Mouse (Mus musculus) liver, adult 2 months (tissue): Measurements from ENCODE around the gene Pam16. TPM values are rescaled to one million over a fixed set of nuclear protein-coding genes. Genes with fewer than 3 reads are reported as not detected.

ENCODE experiments used
- DNase-seq: peaks from one replicate; pipeline ENCODE4 v3.0.0-alpha.2; 2011; ENCODE audit warnings: low read depth, low spot score; ENCODE audit errors: extremely low read depth
- H3K27ac ChIP-seq: fragments of 200-500 bp; replicated peaks from 2 replicates; pipeline ENCODE4 v1.5.1; 2012; ENCODE audit warnings: low read depth, mild to moderate bottlenecking, control low read depth, inconsistent platforms, low read length; ENCODE audit not compliant: insufficient read depth
- H3K27me3 ChIP-seq: fragments of 200-500 bp; 2 replicates; pipeline ENCODE4 v1.6.1; 2012; ENCODE audit warnings: mild to moderate bottlenecking, moderate library complexity, low read length, inconsistent platforms; ENCODE audit not compliant: control insufficient read depth, insufficient read depth
- H3K36me3 ChIP-seq: fragments of 200-500 bp; 2 replicates; pipeline ENCODE4 v1.6.1; 2012; ENCODE audit warnings: low read length, inconsistent platforms; ENCODE audit not compliant: control insufficient read depth, insufficient read depth
- H3K4me1 ChIP-seq: fragments of 200-500 bp; 2 replicates; pipeline ENCODE4 v1.6.1; 2011; ENCODE audit warnings: low read length; ENCODE audit not compliant: control insufficient read depth, insufficient read depth
- H3K4me3 ChIP-seq: fragments of 200-500 bp; 2 replicates; pipeline ENCODE4 v1.5.1; 2011; ENCODE audit warnings: low read depth, mild to moderate bottlenecking, control low read depth, low read length, moderate library complexity; ENCODE audit not compliant: insufficient read depth
- H3K79me2 ChIP-seq: fragments of 200-500 bp; 2 replicates; pipeline ENCODE4 v1.6.1; 2012; ENCODE audit warnings: inconsistent platforms, mild to moderate bottlenecking, low read length, moderate library complexity; ENCODE audit not compliant: control insufficient read depth, insufficient read depth
- H3K9ac ChIP-seq: fragments of 200-500 bp; 2 replicates; pipeline ENCODE4 v1.6.1; 2012; ENCODE audit warnings: low read depth, mild to moderate bottlenecking, control low read depth, inconsistent platforms, low read length
- CTCF ChIP-seq: fragments of 200-500 bp; IDR thresholded peaks from 2 replicates; pipeline ENCODE4 v1.5.1; 2011; ENCODE audit warnings: low read depth, low read length, control low read depth
- POLR2A ChIP-seq: fragments of 200-500 bp; IDR thresholded peaks from 2 replicates; pipeline ENCODE4 v1.6.1; 2011; ENCODE audit warnings: low read length, control low read depth; ENCODE audit not compliant: insufficient read depth; ENCODE audit errors: extremely low read depth
- WGBS: fragments of 180-500 bp; shearing (Covaris S2); methylation state at CpG from one replicate; pipeline ENCODE4 v1.1.7; 2018; 5-methylcytosine and 5-hydroxymethylcytosine counted together
- polyA plus RNA-seq: library from polyadenylated mRNA; depleted of rRNA; stranded (reverse); fragments of >200 nt; gene quantifications from 2 replicates; pipeline ENCODE4 v1.2.3, GENCODE M21; 2012
- total RNA-seq: library from RNA; depleted of rRNA; stranded (reverse); fragments of >200 nt; gene quantifications from 2 replicates; pipeline ENCODE4 v1.2.3, GENCODE M21; 2014

Pam16 gene
- total and polyA plus RNA-seq, 2 experiments: 10.8 to 41.7 TPM

DNA sequence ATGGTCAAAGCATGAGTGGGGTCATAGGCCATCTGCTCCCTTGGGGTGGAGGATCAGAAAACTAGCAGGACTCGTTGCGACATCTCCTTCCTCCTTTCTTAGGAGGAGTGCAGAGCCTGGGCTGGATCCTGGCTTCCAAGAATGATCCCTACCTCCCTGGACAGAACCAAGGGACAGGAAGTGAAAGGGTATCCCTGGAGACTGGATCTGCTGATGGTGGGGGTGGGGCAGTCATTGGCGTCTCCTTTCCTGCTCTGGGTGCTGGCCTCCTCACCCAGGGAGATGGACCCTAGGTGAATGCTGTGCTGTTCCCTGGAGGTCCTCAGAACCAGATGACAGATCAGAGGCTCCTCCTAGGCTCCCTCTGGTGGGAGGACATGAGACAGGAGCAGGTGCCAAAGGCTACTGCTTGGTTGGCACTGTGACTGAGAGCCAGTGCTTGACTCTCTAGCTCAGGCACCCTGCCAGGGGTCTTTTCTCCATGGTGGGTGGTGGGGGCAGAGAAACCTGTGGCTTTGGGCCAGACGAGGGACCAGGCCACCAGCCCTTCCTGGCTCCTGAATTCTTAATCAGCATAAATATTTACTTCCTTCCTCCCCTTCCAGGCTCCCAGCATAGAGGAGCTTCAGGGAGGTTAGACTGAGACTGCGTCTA lies 18.2 kb downstream of the Pam16 start:
- H3K27me3 ChIP-seq: no peaks in the 10 kb centered on the region
- DNase-seq: no peak
- TF ChIP-seq POLR2A (no peak), CTCF (peak; percentile 43)
- H3K4me3 ChIP-seq: no peak overlapping the region
- no peaks in the 10 kb centered on the region for H3K36me3 ChIP-seq
- peak overlapping the region; percentile 23 for H3K27ac ChIP-seq
- H3K79me2 ChIP-seq: no peaks in the 10 kb centered on the region
- WGBS: 52% methylated on average over 5 of the region's 5 CpGs
- H3K9ac ChIP-seq: no peak overlapping the region
- no peaks in the 10 kb centered on the region for H3K4me1 ChIP-seq

DNA sequence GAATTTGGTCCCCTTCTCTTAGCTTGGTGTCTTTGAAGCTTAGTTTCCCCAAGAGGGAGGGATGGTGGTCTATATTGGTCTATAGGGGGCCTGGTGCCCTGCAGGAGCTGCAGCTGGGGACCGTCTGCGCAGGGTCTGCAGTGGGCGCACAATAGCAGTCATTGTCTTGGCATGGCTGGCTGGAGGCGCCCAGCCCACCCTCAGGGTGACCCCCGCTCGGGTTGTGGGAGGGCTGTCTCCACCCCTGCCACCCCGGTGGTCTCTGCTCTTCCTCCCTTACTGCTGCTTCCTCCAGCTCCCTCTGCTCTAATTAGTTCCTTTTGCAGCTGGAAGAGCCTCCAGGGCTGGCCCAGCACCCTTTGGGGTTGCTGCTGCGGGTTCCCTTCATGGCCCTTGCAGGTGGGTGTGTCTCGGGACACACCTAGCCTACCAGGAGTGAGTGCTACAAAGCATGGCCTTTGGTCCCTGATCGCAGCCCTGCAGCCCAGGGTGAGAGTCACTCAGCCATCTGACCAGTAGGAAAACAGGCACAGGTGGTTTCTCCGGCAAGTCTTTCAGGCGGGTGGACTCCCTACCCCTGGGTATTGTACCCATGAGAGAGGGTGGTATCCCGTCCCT lies 19.2 kb downstream of the Pam16 start:
- no peak overlapping the region for H3K9ac ChIP-seq
- no peak overlapping the region for H3K27ac ChIP-seq
- no peak for DNase-seq
- H3K79me2 ChIP-seq: no peaks in the 10 kb centered on the region
- no peak overlapping the region for H3K4me3 ChIP-seq
- no peaks in the 10 kb centered on the region for H3K27me3 ChIP-seq
- no peaks in the 10 kb centered on the region for H3K4me1 ChIP-seq
- H3K36me3 ChIP-seq: no peaks in the 10 kb centered on the region
- WGBS: 84% methylated on average over 13 of the region's 13 CpGs
- TF ChIP-seq CTCF: no peak
- no peak for TF ChIP-seq POLR2A

DNA sequence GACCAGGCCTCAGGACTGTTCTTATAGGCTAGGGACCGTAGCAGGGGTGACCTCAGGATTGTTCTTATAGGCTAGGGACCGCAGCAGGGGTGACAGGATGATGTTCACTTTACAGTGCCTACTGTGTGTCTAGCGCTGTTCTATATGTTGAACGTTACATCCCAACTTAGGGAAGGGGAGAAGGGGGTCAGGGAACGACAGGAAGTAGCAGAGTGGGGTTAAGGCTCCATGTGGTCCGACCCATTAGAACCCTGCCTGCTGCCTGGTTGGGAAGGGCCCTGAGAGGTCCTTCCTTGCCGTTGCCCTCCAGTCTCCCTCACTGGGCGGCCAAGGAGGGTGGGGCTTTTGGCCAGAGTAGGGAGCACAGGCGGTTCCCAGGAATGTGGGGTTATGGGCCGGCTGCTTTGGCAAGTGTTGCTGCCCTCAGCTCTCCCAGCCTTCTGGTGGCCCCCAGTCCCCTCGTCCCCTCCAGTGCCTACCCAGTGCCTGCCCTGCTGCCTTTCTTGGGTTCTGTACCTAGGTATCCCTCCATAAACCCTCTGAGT lies 20.4 kb downstream of the Pam16 start:
- 79% methylated on average over 11 of the region's 11 CpGs for WGBS

DNA sequence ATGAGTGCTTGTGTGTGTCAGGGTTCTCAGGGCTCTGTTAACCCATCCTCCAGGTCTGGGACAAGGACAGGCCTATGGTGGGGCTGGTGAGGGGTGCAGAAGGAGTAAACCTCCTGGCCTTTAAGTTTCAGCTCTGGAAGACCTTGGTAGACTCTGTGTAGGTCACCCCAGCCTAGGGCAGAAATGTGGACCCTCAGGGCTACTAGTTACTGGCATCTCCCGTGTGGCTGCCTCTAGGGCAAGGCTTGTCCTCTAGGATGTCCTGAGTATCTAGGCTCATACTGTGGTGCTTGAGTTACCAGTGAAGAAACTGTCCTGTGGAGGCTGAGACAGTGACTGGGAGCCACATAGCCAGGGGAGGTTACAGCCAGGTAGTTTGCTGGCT lies 21.3 kb downstream of the Pam16 start:
- no peaks in the 10 kb centered on the region for H3K79me2 ChIP-seq
- H3K27ac ChIP-seq: no peak overlapping the region
- H3K9ac ChIP-seq: no peak overlapping the region
- no peaks in the 10 kb centered on the region for H3K4me1 ChIP-seq
- no peaks in the 10 kb centered on the region for H3K27me3 ChIP-seq
- no peaks in the 10 kb centered on the region for H3K36me3 ChIP-seq
- TF ChIP-seq POLR2A (no peak), CTCF (no peak)
- H3K4me3 ChIP-seq: no peak overlapping the region
- WGBS: 88% methylated on average over 1 of the region's 1 CpGs
- DNase-seq: no peak

More for the DNA sequence above, 20.4 kb downstream of the Pam16 start:
- no peaks in the 10 kb centered on the region for H3K27me3 ChIP-seq
- H3K79me2 ChIP-seq: no peaks in the 10 kb centered on the region
- no peak for DNase-seq
- H3K4me3 ChIP-seq: no peak overlapping the region
- H3K36me3 ChIP-seq: no peaks in the 10 kb centered on the region
- H3K27ac ChIP-seq: no peak overlapping the region
- TF ChIP-seq POLR2A (no peak), CTCF (no peak)
- no peaks in the 10 kb centered on the region for H3K4me1 ChIP-seq
- no peak overlapping the region for H3K9ac ChIP-seq

DNA sequence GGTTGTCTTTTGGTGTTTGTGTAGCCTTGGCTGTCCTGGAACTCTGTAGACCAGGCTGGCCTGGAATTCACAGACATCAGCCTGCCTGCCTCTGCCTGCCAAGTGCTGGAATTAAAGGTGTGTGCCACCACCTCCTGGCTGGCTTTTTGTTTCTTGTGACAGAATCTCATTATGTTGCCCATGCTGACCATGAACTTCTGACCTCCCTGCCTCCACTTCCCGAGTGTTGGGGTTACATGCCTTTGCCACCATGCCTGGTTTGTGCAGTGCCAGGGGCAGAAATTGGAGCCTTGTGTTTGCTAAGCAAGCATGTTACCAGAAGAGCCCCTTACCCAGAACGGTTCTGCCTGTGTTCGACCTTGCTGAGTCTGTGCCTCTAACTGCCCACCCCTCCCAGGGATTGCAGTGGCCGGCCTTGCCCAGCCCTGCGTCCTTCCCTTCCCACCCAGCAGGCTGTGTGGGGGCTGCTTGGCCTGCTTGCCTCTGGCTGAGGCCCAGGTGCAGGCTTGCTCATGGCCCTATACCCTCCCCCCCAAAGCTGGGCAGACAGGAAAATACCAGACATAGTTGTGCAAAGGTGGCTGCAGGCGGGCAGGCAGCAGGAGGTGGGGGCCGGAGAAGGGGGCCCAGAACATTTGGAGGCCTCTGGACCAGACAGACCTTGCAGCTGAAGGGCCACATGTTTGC lies 21.9 kb downstream of the Pam16 start:
- no peak overlapping the region for H3K27ac ChIP-seq
- no peak for TF ChIP-seq POLR2A
- TF ChIP-seq CTCF: no peak

DNA sequence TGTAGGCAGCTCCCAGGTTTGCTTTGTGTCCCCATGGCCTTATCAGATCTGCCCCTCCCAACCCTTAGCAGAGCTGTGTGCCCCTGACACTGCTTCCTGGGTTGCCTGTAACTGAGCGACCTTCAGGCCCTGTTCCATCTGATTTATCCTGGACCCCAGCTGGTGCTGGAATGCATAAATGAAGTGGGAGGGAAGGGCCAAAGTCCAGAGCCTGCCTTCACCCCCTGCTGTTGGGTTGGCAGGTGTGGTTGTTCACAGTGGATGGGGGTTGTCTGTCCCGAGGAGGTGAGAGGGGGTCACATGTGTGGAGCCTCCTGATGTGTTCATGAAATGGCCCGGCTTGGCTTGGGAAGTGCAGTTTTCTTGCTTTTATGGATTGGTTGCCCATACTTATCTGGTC lies 22.6 kb downstream of the Pam16 start:
- no peaks in the 10 kb centered on the region for H3K4me1 ChIP-seq
- WGBS: 29% methylated on average over 3 of the region's 3 CpGs

More for the DNA sequence above, 21.9 kb downstream of the Pam16 start:
- Histone ChIP-seq H3K79me2 (no peaks in the 10 kb centered on the region), H3K4me3 (no peak overlapping the region), H3K9ac (no peak overlapping the region), H3K4me1 (no peaks in the 10 kb centered on the region), H3K36me3 (no peaks in the 10 kb centered on the region), H3K27me3 (no peaks in the 10 kb centered on the region)
- no peak for DNase-seq
- 71% methylated on average over 7 of the region's 7 CpGs for WGBS

More for the DNA sequence above, 22.6 kb downstream of the Pam16 start:
- no peak overlapping the region for H3K27ac ChIP-seq
- no peaks in the 10 kb centered on the region for H3K27me3 ChIP-seq
- no peak for DNase-seq
- H3K79me2 ChIP-seq: no peaks in the 10 kb centered on the region
- no peak overlapping the region for H3K4me3 ChIP-seq
- no peak overlapping the region for H3K9ac ChIP-seq
- no peak for TF ChIP-seq CTCF
- TF ChIP-seq POLR2A: no peak
- H3K36me3 ChIP-seq: no peaks in the 10 kb centered on the region
